Mouse (Mus musculus): ENCODE results near the gene Gm21828. TPM values are rescaled to one million over a fixed set of nuclear protein-coding genes. Genes with fewer than 3 reads are reported as not detected.

Gene Gm21828
- not detected for total RNA-seq (2023)

GRCm38 (mm10) chrY:13223828-13224227, at the start of gene Gm21828:
Gene Gm21828, minus strand, starts transcription at chrY:13223928.

DNA sequence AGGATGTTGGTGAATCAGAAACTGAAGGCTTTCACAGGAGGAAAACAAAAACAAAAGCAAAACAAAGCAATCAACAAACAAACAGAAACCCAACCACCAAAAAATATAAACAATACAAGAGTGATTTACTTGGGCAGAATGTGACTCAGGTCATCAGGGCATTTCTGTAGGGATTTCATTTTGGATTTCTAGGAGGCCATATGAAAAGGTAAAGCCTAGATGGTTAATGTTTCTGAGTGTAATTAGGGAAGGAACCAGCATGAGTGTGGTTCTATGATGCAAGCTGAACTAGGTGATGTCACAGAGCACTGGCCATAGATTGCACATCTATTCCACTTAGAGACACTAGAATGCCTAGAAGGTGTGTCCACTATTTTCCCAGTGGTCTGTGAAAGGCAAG, 28.4 kb upstream of the Gm21828 start, which contains the start of the genes Gm21440 and Gm21454:
Gene Gm21440 (plus strand): TSS at position 301 of the 400 bp plus-strand sequence.
Gene Gm21454 (plus strand): TSS at position 352 of the 400 bp plus-strand sequence.

Other genes starting within 250 kb of the Gm21828 start
- gene Gm20807, start 181.0 kb downstream of the Gm21828 start, total RNA-seq (2023): not detected
- gene Gm21891, start 90.4 kb downstream of the Gm21828 start, total RNA-seq (2023): not detected
- not detected for gene Gm21425, start 62.0 kb downstream of the Gm21828 start, total RNA-seq (2023)
- gene Gm21440, start 28.5 kb upstream of the Gm21828 start, total RNA-seq (2023): not detected
- not detected for gene Gm21454, start 28.5 kb upstream of the Gm21828 start, total RNA-seq (2023)
- not detected for gene Gm21725, start 125.1 kb upstream of the Gm21828 start, total RNA-seq (2023)
- not detected for gene Gm21866, start 241.7 kb upstream of the Gm21828 start, total RNA-seq (2023)